Mouse (Mus musculus) brain, embryonic 14.5 days (tissue): ENCODE data around the gene Orm1.

ENCODE experiments used
- CTCF ChIP-seq: fragments of 200-500 bp; IDR thresholded peaks from 2 replicates; pipeline ENCODE4 v1.5.1; 2012; ENCODE audit warnings: inconsistent platforms, mild to moderate bottlenecking, moderate library complexity, borderline replicate concordance; ENCODE audit not compliant: insufficient read depth, insufficient read length; ENCODE audit errors: extremely low read depth
- POLR2A ChIP-seq: fragments of 200-500 bp; IDR thresholded peaks from 2 replicates; pipeline ENCODE4 v1.6.1; 2012; ENCODE audit warnings: mild to moderate bottlenecking, inconsistent platforms, borderline replicate concordance; ENCODE audit not compliant: poor library complexity, insufficient read depth, insufficient read length, severe bottlenecking; ENCODE audit errors: extremely low read depth

GRCm38 (mm10) chr4:63296263-63296662, 48.1 kb upstream of the Orm1 start:
- TF ChIP-seq POLR2A (no peak), CTCF (no peak)
